Mouse (Mus musculus): ENCODE measurements at regions not wholly inside any gene's neighbourhood (a gene's known extent, or its start where the extent isn't known, plus 50 kb on each side); places are given as distances from the start of the nearest gene placed in this dataset.

DNA sequence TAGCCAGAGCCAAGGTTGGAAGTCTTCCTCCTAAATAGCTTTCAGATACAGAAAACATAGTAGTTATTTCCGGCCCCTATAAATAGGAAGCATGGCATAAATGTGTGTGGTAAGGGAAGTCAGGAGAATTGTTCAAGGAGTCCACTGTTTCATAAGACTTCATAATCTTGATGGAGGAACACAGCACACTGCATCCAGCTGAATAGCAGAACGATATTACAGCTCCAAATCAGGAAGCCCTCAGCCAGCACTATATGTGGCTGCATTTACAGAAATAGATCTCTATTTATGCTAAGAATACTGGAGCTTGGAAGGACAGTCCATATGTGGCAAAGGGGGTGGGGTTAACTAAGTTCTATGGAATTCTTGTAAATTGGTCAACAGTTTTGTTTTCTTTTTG, 371.1 kb downstream of the Elavl2 start:
- no peak for DNase-seq

DNA sequence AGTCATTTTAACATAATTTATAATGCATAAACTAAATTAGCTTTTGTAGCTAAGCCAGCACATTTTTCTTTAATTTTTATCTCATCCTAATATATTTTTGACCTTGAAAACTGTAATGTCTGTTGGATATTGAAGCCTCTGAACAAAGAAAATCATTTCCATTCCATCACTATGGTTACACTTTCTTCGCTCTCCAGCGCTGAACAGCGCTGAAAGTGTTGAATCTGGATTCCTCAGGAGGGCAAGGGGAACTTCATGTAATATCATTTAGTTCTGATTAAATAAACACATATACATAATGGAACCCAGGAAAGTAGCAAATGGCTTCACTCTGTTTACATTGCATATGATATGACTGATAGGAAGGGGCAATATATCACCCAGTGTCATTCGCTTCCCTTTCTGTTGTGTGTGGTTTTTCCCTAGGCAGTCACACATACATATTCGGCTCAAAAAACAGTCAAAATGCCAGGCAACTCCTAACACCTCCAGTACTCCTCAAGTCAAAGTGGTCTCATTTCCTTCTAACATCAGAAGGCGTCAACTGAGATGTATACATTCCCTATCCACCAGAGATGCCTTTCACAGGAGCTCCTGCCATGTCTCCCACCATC, 372.5 kb downstream of the Elavl2 start:
- DNase-seq, result no peak

DNA sequence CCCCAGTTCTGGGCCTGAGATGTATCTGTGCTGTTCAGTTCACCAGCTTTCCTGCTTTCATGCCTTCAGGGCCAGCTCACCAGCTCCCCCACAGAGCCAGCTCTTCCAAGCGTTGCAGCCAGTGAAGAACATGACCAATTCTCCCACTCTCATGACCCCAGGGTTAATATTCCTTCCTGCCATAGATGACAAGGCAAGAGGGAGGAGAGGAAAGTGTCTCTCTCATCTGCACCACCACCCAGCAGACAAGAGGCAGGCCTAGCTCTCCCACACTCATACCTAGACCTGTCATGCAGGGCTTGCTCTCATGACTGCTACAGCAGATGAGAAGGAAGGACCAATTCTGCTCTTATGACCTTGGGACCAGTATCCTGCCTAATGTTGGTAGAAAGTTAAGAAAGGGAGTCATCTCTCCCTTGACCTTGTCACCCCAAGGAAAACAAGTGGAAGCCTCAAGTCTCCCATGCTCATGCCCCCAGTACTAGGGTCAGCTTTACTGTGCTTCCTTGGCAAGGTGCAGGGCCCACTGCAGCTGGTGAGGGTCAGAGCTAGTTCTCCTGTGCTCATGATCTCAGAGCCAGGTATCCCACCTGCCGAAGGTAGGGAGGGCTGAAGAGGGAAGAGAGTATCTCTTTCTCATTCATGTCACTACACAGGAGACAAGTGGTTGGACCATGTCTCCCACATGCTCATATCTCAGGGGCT, 404.0 kb downstream of the Elavl2 start:
- DNase-seq, result no peak

DNA sequence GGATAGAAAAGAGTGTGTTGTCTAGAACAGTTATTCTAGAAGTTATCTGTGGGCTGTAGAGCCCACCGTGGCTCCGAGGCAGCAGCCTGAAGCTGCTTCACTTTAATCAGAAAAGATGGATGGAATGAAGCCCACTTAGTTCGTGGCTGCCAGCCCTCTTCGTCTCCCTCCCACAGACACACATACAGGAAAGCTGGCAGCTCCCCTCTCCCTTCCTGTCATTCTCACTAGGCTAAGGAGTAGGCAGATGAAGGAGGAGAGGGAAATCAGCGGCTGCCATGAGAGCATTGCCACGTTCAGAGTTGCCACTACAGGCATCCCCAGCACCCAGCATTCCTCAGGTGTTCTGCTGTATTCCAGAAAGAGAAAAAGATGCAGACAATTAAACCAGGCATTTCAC, 435.9 kb downstream of the Elavl2 start:
- no peak for DNase-seq

DNA sequence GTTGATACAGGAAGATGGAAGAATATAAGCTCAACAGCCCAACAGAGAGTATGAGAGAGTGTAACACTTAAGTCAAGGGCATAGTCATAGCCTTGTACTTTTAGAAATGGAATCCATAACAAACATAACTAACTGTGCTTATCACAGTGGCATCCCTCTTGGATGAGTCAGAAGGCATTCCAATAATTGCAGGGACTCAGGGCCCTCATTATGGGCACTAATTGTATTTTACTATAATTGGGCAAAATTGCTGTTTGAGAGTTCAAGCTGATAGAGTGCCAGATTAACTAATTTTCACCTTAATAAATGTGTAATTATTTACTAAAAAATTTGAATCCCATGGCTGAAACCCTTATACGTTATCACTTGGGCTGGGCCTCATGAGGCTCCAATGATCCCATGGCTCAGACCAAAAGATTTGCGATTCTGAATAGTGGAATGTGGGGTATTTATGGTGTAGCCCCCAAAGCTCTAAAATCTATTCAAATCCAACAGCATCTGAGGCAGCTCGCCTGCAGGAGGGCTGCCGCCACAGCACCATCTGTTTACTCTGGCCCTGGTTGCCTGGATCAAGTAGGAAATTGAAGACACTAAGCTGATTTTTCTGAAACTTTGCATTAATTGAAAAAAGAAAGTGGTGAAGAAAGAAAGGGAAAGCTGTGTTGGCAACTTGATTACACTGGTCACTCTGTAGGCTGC, 456.7 kb downstream of the Elavl2 start:
- DNase-seq, result no peak

DNA sequence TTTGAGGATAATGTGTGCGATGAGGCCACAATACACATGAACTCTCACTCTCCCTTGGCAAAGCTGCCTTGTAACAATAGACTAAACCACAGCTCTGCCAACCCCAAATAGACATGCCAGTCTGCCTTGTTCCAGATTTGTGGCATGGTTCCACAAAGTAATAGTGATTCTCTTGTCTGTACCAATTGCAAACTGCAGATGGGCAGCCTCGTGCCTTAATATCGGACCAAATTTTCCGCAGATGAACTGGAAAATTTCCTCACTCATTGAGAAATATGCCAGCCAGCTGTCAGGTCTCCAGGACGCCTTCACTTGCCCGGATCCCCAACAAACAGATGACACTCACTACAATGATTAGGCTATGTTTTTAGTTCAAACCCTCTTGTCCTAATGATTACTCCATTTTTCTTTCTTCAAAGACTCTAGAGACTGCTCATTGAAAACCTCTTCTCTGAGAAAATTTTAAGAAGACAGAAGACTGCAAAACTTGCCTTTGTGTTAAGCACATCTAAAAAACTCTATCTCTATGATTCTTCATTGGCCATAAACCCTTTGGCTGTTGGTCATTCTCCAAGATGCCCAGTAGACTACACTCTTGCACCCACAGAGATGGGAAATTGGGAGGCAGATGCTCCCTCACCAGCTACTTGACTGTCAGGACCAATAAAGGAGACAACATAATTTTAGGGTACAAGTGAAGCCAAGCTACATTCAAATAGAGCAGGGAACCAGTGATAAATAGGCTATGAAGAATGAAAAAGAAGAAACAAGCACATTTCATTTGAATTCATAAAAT, 483.1 kb downstream of the Elavl2 start:
- DNase-seq, result peak; percentile 74

DNA sequence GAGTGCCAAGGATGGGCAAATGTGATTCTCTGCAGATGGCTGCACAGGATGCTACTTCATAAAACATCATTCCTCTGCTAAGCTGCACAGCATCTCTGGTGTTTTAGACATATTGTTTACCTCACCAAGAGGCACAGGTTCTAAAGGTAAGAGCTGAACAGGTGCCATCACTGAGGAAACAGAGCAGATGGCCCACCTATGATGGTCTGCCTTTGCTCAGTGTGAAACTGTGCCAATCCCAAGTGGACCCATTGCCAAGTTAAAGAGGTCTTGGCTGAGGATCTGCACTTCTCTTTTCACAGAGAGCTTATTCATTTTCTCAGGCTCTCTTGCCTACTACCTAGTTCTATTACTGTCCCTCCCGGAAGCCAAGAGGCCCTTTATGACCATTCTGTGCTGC, 494.3 kb downstream of the Elavl2 start:
- peak; percentile 85 for DNase-seq

DNA sequence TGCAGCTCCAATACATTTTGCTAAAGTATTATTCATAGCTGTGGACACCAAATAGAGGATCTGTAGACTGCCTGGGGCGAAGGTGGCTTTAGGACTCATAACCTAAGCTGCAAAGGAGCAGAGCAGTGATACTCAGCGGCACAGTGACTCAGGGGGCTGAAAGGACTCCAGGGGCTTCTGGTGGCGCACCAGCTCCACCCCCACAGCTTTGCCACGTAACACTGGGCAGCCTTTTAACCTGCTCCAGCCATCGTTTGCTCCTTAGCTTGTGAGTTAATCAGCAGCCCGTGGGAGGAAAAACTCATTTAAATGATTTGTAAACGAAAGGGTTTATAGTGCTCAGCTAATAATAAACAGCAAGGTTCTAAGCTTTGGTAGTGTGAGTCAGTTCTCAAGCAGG, 532.4 kb downstream of the Elavl2 start:
- DNase-seq, result no peak

DNA sequence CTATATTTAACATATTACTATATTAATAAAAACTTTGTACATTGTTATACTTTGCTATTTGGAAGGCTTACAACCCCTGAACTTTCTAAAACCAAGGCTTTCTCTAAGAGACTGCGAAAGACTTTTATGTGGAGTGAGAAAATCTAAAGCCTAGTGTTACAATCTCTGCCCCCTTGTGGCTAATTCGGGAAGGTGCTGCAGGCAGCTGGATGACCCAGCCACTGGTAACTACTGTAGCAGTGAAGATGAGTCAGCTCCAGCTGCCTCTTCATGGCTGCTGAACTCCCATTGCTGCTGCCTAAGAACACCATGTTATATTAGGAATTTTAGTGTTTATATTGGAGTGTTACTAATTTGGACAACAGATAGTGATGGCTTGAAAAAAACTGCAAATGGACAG, 539.7 kb downstream of the Elavl2 start:
- no peak for DNase-seq

DNA sequence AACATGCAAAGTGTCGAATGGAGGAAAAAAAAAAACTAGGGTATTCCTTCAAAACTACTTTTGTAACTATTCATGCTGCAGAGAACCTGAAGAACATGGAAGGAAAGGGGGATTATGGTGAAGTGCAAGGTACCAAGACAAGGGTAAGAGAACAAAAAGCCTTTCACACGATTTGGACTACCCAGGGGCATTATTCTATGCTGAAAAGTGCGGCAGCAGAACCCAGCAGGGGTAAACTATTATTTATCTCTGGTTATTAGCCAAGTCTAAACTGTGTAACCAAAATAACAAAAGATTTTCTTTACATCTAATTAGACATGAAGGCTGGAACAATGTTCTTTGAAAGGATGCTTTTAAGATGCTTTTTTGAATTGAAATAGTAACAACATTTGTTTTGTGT, 560.8 kb downstream of the Elavl2 start:
- DNase-seq, result no peak

DNA sequence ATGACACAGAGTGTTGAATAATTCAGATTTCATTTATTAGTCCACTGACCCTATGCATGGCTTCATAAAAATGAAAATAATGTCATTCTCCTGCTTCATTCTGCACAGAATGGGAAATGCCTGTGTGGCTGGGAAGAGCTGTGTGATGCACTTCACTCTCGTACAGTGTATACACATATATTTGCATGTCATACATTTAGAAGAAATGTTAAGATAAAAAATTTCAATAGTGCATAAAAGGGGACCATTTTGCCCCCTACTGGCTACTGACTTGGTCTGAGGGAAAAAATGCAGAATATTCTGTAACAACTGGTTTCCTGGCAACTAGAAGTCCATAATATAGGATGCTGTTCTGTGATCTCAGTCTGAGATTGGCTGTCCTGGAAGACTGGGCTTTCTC, 580.5 kb downstream of the Zfp352 start:
- DNase-seq, result no peak

DNA sequence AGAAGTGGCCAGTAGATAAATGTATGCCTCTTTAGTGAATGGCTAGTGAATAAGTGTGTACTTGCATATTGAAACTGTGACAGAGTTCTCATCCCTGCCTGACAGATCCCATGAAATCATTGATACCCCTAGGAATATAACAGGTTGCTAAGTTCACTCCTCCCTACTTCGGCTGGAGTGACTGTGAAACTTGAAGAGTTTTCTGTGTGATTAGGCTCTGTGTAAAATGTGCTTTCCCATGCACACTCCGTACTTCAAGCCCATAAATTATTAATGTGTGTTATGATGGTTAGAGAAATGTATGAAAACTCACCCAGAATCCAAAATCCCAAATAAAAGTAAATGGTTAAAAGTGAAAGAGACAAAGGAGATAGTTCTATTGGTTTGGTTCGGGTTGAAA, 580.0 kb downstream of the Zfp352 start:
- no peak for DNase-seq

DNA sequence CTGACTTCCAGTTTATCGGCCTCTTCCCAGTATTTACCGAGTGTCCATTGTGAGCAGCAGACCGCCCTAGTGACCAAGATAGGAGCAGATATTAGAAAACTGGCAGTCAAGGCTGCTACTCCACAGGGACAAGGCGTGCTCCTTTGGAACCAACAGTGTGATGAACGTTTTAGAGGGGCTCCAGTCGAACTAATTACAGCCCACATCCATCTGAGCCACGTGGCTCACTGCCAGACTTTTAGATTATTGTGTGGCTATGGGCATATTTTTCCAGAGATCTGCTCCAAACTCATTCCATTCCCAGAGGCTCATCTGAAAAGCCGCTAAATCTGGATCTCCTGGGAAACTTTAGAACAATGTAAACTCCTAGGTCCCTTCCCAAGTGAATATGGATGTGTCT, 578.9 kb downstream of the Zfp352 start:
- DNase-seq, result no peak
